Comparison of ENCODE assay signal across 17 mouse cellular contexts in genomic region chr2:20450945-20451344, GRCm38 (mm10).
A peak's percentile ranks its signal among the peaks of the same experiment; 100 is the strongest.
DNase-seq lines count a peak whose midpoint lies in the region; ATAC-seq and TF ChIP-seq lines count a peak whose summit lies in the region.
"Had no signal": no experiment of that assay in that cellular context is flagged by ENCODE, and none has a peak within 500 bp of the region (broad histone marks: within the 10 kb centered on the region; RNA-seq: fewer than 3 reads in every experiment).

No protein-coding gene starts in this region.

- no peak overlapping the region for H3K9ac ChIP-seq in kidney, embryonic 15.5 days
- no peak overlapping the region for H3K9ac ChIP-seq in lung, embryonic 15.5 days
- H3K9ac ChIP-seq: forebrain, embryonic 13.5 days; hindbrain, embryonic 12.5 days; limb, embryonic 13.5 days; liver, embryonic 13.5 days had no signal

- no peak overlapping the region for H3K4me3 ChIP-seq in kidney, embryonic 15.5 days (replicated peaks)
- no peak overlapping the region for H3K4me3 ChIP-seq in lung, embryonic 15.5 days
- no peak overlapping the region for H3K4me3 ChIP-seq in embryonic fibroblast, embryonic 13.5 days (ENCODE audit: insufficient read depth, low read length)
- H3K4me3 ChIP-seq: forebrain, embryonic 13.5 days; hindbrain, embryonic 12.5 days; limb, embryonic 13.5 days; liver, embryonic 13.5 days had no signal

- TF ChIP-seq POLR2A in embryonic fibroblast, embryonic 13.5 days (IDR thresholded peaks at IDR 0.05; ENCODE audit: low read depth, low read length) = no peak

- no peaks in the 10 kb centered on the region for H3K9me3 ChIP-seq in kidney, embryonic 15.5 days (replicated peaks)
- H3K9me3 ChIP-seq in lung, embryonic 15.5 days = no peaks in the 10 kb centered on the region
- H3K9me3 ChIP-seq: forebrain, embryonic 13.5 days; hindbrain, embryonic 12.5 days; limb, embryonic 13.5 days; liver, embryonic 13.5 days had no signal

- TF ChIP-seq CTCF in embryonic fibroblast, embryonic 13.5 days (IDR thresholded peaks at IDR 0.05; ENCODE audit: borderline replicate concordance, insufficient read depth, low read length) = no peak

- peak overlapping the region; percentile 59 for H3K27ac ChIP-seq in kidney, embryonic 15.5 days
- H3K27ac ChIP-seq in lung, embryonic 15.5 days = peak overlapping the region; percentile 35
- H3K27ac ChIP-seq in embryonic fibroblast, embryonic 13.5 days (ENCODE audit: insufficient read depth, low read length) = peak overlapping the region; percentile 61; the same call in 1 of the 2 replicates
- H3K27ac ChIP-seq: forebrain, embryonic 13.5 days; hindbrain, embryonic 12.5 days; limb, embryonic 13.5 days; liver, embryonic 13.5 days had no signal

- H3K27me3 ChIP-seq in kidney, embryonic 15.5 days = no peaks in the 10 kb centered on the region
- no peaks in the 10 kb centered on the region for H3K27me3 ChIP-seq in lung, embryonic 15.5 days
- H3K27me3 ChIP-seq: forebrain, embryonic 13.5 days; hindbrain, embryonic 12.5 days; limb, embryonic 13.5 days; liver, embryonic 13.5 days had no signal

- no peak for ATAC-seq in kidney, embryonic 15.5 days (replicated peaks; ENCODE audit: low FRiP score)
- peak; percentile 44; the same call in 1 of the 2 replicates for ATAC-seq in lung, embryonic 15.5 days (ENCODE audit: borderline replicate concordance, extremely low read depth, low FRiP score, low TSS enrichment)
- ATAC-seq: forebrain, embryonic 13.5 days had no signal

- no peak overlapping the region for H3K4me2 ChIP-seq in kidney, embryonic 15.5 days
- H3K4me2 ChIP-seq in lung, embryonic 15.5 days = no peak overlapping the region
- H3K4me2 ChIP-seq: forebrain, embryonic 13.5 days; hindbrain, embryonic 12.5 days; limb, embryonic 13.5 days; liver, embryonic 13.5 days; midbrain, embryonic 11.5 days had no signal

- no peaks in the 10 kb centered on the region for H3K36me3 ChIP-seq in kidney, embryonic 15.5 days
- no peaks in the 10 kb centered on the region for H3K36me3 ChIP-seq in lung, embryonic 15.5 days
- H3K36me3 ChIP-seq: hindbrain, embryonic 12.5 days; limb, embryonic 13.5 days; liver, embryonic 13.5 days had no signal

- no peak for DNase-seq in kidney, adult 9 months
- no peak for DNase-seq in lung, postnatal 36 days
- DNase-seq in lung, postnatal 14 days = peak; percentile 10
- DNase-seq in cerebellum, postnatal 10 days = no peak
- DNase-seq: adrenal gland, postnatal 25 days; cerebellum, adult 9-10 months; gastrocnemius, postnatal 36 days; kidney, postnatal 4 days; liver, embryonic 13.5 days; thymus, postnatal 25 days had no signal

- 38% methylated on average over 3 of the region's 3 CpGs for WGBS in kidney, embryonic 15.5 days
- WGBS in lung, embryonic 15.5 days = 19% methylated on average over 3 of the region's 3 CpGs

- peaks cover 17% of the 10 kb centered on the region for H3K4me1 ChIP-seq in kidney, embryonic 15.5 days
- H3K4me1 ChIP-seq in lung, embryonic 15.5 days = peaks cover 4% of the 10 kb centered on the region
- H3K4me1 ChIP-seq in embryonic fibroblast, embryonic 13.5 days (ENCODE audit: control insufficient read depth, insufficient read depth, low read length) = peaks cover 5% of the 10 kb centered on the region
- H3K4me1 ChIP-seq: forebrain, embryonic 13.5 days; hindbrain, embryonic 12.5 days; limb, embryonic 13.5 days; liver, embryonic 13.5 days had no signal
